Mouse (Mus musculus): ENCODE measurements around the gene Trpm8. TPM values are rescaled to one million over a fixed set of nuclear protein-coding genes. Genes with fewer than 3 reads are reported as not detected.
A peak's percentile ranks its signal among the peaks of the same experiment; 100 is the strongest.

Gene Trpm8
- polyA plus RNA-seq, 1 experiment from 2014 or later: not detected

GRCm38 (mm10) chr1:88282301-88282700 is 4.8 kb downstream of the Trpm8 start:
- Histone ChIP-seq H3K4me2 (no peak overlapping the region), H3K27me3 (replicated peaks; ENCODE audit: control insufficient read depth, insufficient read depth, low read length) (no peaks in the 10 kb centered on the region), H3K27ac (ENCODE audit: low read depth, low read length) (no peak overlapping the region), H3K36me3 (ENCODE audit: control insufficient read depth, insufficient read depth, low read length) (no peaks in the 10 kb centered on the region), H3K4me3 (ENCODE audit: low read depth, low read length) (no peak overlapping the region), H3K9me3 (ENCODE audit: control insufficient read depth, low read length) (peaks cover 50% of the 10 kb centered on the region), H3K9ac (ENCODE audit: low read depth, low read length) (no peak overlapping the region), H3K4me1 (replicated peaks; ENCODE audit: control insufficient read depth, insufficient read depth, low read length) (no peaks in the 10 kb centered on the region)
- WGBS: 59% methylated on average over 3 of the region's 3 CpGs
- ATAC-seq (replicated peaks; ENCODE audit: low FRiP score) (no peak), DNase-seq (ENCODE audit: low spot score) (no peak)

GRCm38 (mm10) chr1:88283376-88284227 is 6.1 kb downstream of the Trpm8 start:
- peaks cover 58% of the 10 kb centered on the region for H3K9me3 ChIP-seq (ENCODE audit: control insufficient read depth, low read length)
- no peak for ATAC-seq (replicated peaks; ENCODE audit: low FRiP score)
- 73% methylated on average over 15 of the region's 15 CpGs for WGBS
- H3K4me3 ChIP-seq (ENCODE audit: low read depth, low read length): no peak overlapping the region
- H3K36me3 ChIP-seq (ENCODE audit: control insufficient read depth, insufficient read depth, low read length): no peaks in the 10 kb centered on the region
- no peak overlapping the region for H3K27ac ChIP-seq (ENCODE audit: low read depth, low read length)
- no peaks in the 10 kb centered on the region for H3K4me1 ChIP-seq (replicated peaks; ENCODE audit: control insufficient read depth, insufficient read depth, low read length)
- DNase-seq (ENCODE audit: low spot score): no peak
- no peaks in the 10 kb centered on the region for H3K27me3 ChIP-seq (replicated peaks; ENCODE audit: control insufficient read depth, insufficient read depth, low read length)
- no peak overlapping the region for H3K4me2 ChIP-seq
- no peak overlapping the region for H3K9ac ChIP-seq (ENCODE audit: low read depth, low read length)

- H3K4me3 ChIP-seq (ENCODE audit: low read depth, low read length): no peak overlapping the region
- no peak overlapping the region for H3K9ac ChIP-seq (ENCODE audit: low read depth, low read length)
- H3K9me3 ChIP-seq (ENCODE audit: control insufficient read depth, low read length): peaks cover 60% of the 10 kb centered on the region
- no peaks in the 10 kb centered on the region for H3K36me3 ChIP-seq (ENCODE audit: control insufficient read depth, insufficient read depth, low read length)
- 57% methylated on average over 10 of the region's 10 CpGs for WGBS
- ATAC-seq (replicated peaks; ENCODE audit: low FRiP score): peak; percentile 27
- no peak for DNase-seq (ENCODE audit: low spot score)
- H3K4me2 ChIP-seq: no peak overlapping the region
- no peak overlapping the region for H3K27ac ChIP-seq (ENCODE audit: low read depth, low read length)
- no peaks in the 10 kb centered on the region for H3K4me1 ChIP-seq (replicated peaks; ENCODE audit: control insufficient read depth, insufficient read depth, low read length)
- H3K27me3 ChIP-seq (replicated peaks; ENCODE audit: control insufficient read depth, insufficient read depth, low read length): no peaks in the 10 kb centered on the region
These were observed 6.9 kb downstream of the Trpm8 start for GRCm38 (mm10) chr1:88284228-88284945.

- no peaks in the 10 kb centered on the region for H3K36me3 ChIP-seq (ENCODE audit: control insufficient read depth, insufficient read depth, low read length)
- ATAC-seq (replicated peaks; ENCODE audit: low FRiP score) (peak; percentile 16; the same call in 1 of the 2 replicates), DNase-seq (ENCODE audit: low spot score) (no peak)
- no peak overlapping the region for H3K4me3 ChIP-seq (ENCODE audit: low read depth, low read length)
- peaks cover 61% of the 10 kb centered on the region for H3K9me3 ChIP-seq (ENCODE audit: control insufficient read depth, low read length)
- no peak overlapping the region for H3K4me2 ChIP-seq
- H3K4me1 ChIP-seq (replicated peaks; ENCODE audit: control insufficient read depth, insufficient read depth, low read length): no peaks in the 10 kb centered on the region
- H3K27ac ChIP-seq (ENCODE audit: low read depth, low read length): no peak overlapping the region
- no peak overlapping the region for H3K9ac ChIP-seq (ENCODE audit: low read depth, low read length)
- no peaks in the 10 kb centered on the region for H3K27me3 ChIP-seq (replicated peaks; ENCODE audit: control insufficient read depth, insufficient read depth, low read length)
- 60% methylated on average over 7 of the region's 7 CpGs for WGBS
These were observed 7.5 kb downstream of the Trpm8 start for GRCm38 (mm10) chr1:88284946-88285320.

GRCm38 (mm10) chr1:88285652-88286051 is 8.2 kb downstream of the Trpm8 start:
- no peak for DNase-seq (ENCODE audit: low spot score)
- no peak for ATAC-seq (replicated peaks; ENCODE audit: low FRiP score)
- Histone ChIP-seq H3K4me3 (ENCODE audit: low read depth, low read length) (no peak overlapping the region), H3K4me1 (replicated peaks; ENCODE audit: control insufficient read depth, insufficient read depth, low read length) (no peaks in the 10 kb centered on the region), H3K9ac (ENCODE audit: low read depth, low read length) (no peak overlapping the region), H3K36me3 (ENCODE audit: control insufficient read depth, insufficient read depth, low read length) (no peaks in the 10 kb centered on the region), H3K27ac (ENCODE audit: low read depth, low read length) (no peak overlapping the region), H3K4me2 (no peak overlapping the region), H3K9me3 (ENCODE audit: control insufficient read depth, low read length) (peaks cover 68% of the 10 kb centered on the region), H3K27me3 (replicated peaks; ENCODE audit: control insufficient read depth, insufficient read depth, low read length) (no peaks in the 10 kb centered on the region)
- 64% methylated on average over 5 of the region's 5 CpGs for WGBS

- no peak overlapping the region for H3K4me2 ChIP-seq
- ATAC-seq (replicated peaks; ENCODE audit: low FRiP score) (no peak), DNase-seq (ENCODE audit: low spot score) (no peak)
- 75% methylated on average over 15 of the region's 15 CpGs for WGBS
- no peak overlapping the region for H3K27ac ChIP-seq (ENCODE audit: low read depth, low read length)
- no peaks in the 10 kb centered on the region for H3K36me3 ChIP-seq (ENCODE audit: control insufficient read depth, insufficient read depth, low read length)
- H3K9me3 ChIP-seq (ENCODE audit: control insufficient read depth, low read length): peaks cover 69% of the 10 kb centered on the region
- H3K4me1 ChIP-seq (replicated peaks; ENCODE audit: control insufficient read depth, insufficient read depth, low read length): no peaks in the 10 kb centered on the region
- H3K27me3 ChIP-seq (replicated peaks; ENCODE audit: control insufficient read depth, insufficient read depth, low read length): no peaks in the 10 kb centered on the region
- H3K4me3 ChIP-seq (ENCODE audit: low read depth, low read length): no peak overlapping the region
- H3K9ac ChIP-seq (ENCODE audit: low read depth, low read length): no peak overlapping the region
These were observed 8.8 kb downstream of the Trpm8 start for GRCm38 (mm10) chr1:88286136-88286845.

GRCm38 (mm10) chr1:88286887-88287696 is 9.6 kb downstream of the Trpm8 start:
- peaks cover 74% of the 10 kb centered on the region for H3K9me3 ChIP-seq (ENCODE audit: control insufficient read depth, low read length)
- no peak overlapping the region for H3K4me2 ChIP-seq
- no peaks in the 10 kb centered on the region for H3K36me3 ChIP-seq (ENCODE audit: control insufficient read depth, insufficient read depth, low read length)
- H3K27me3 ChIP-seq (replicated peaks; ENCODE audit: control insufficient read depth, insufficient read depth, low read length): no peaks in the 10 kb centered on the region
- no peaks in the 10 kb centered on the region for H3K4me1 ChIP-seq (replicated peaks; ENCODE audit: control insufficient read depth, insufficient read depth, low read length)
- no peak overlapping the region for H3K27ac ChIP-seq (ENCODE audit: low read depth, low read length)
- H3K4me3 ChIP-seq (ENCODE audit: low read depth, low read length): no peak overlapping the region
- H3K9ac ChIP-seq (ENCODE audit: low read depth, low read length): no peak overlapping the region
- DNase-seq (ENCODE audit: low spot score) (no peak), ATAC-seq (replicated peaks; ENCODE audit: low FRiP score) (no peak)
- 69% methylated on average over 13 of the region's 13 CpGs for WGBS

GRCm38 (mm10) chr1:88287697-88287980 is 10.2 kb downstream of the Trpm8 start:
- Histone ChIP-seq H3K9me3 (ENCODE audit: control insufficient read depth, low read length) (peaks cover 74% of the 10 kb centered on the region), H3K9ac (ENCODE audit: low read depth, low read length) (no peak overlapping the region), H3K27me3 (replicated peaks; ENCODE audit: control insufficient read depth, insufficient read depth, low read length) (no peaks in the 10 kb centered on the region), H3K4me1 (replicated peaks; ENCODE audit: control insufficient read depth, insufficient read depth, low read length) (no peaks in the 10 kb centered on the region), H3K36me3 (ENCODE audit: control insufficient read depth, insufficient read depth, low read length) (no peaks in the 10 kb centered on the region), H3K4me3 (ENCODE audit: low read depth, low read length) (no peak overlapping the region), H3K4me2 (no peak overlapping the region), H3K27ac (ENCODE audit: low read depth, low read length) (no peak overlapping the region)
- peak; percentile 78 for DNase-seq (ENCODE audit: low spot score)
- ATAC-seq (replicated peaks; ENCODE audit: low FRiP score): 0 out of 2 replicates have a peak, but pooled peaks have one; percentile 9
- WGBS: 26% methylated on average over 5 of the region's 5 CpGs

All from liver, embryonic 11.5 days (tissue).